Mouse (Mus musculus) liver, embryonic 12.5 days (tissue): Measurements from ENCODE around the gene Itfg1. TPM values are rescaled to one million over a fixed set of nuclear protein-coding genes. Genes with fewer than 3 reads are reported as not detected.
A peak's percentile ranks its signal among the peaks of the same experiment; 100 is the strongest.
"Not testable (repeated sequence)": the region's sequence is repeated elsewhere in the genome, so short reads cannot be mapped to it uniquely, and the experiment has no call there.

Source experiments
- ATAC-seq: fragments of 200-750 bp; cut with Nextera tagmentation; 2 replicates; pipeline ENCODE4 v1.8.0; 2017; ENCODE audit warnings: moderate number of reproducible peaks, mild to moderate bottlenecking, moderate library complexity
- H3K27ac ChIP-seq: fragments of 300-500 bp; sonication (generic); 2 replicates; pipeline ENCODE4 v1.5.1; 2016; ENCODE audit warnings: mild to moderate bottlenecking
- H3K27me3 ChIP-seq: fragments of 300-500 bp; sonication (generic); replicated peaks from 2 replicates; pipeline ENCODE4 v1.6.1; 2016; ENCODE audit warnings: mild to moderate bottlenecking, moderate library complexity
- H3K36me3 ChIP-seq: fragments of 300-500 bp; sonication (generic); 2 replicates; pipeline ENCODE4 v1.6.1; 2016; ENCODE audit warnings: mild to moderate bottlenecking, moderate library complexity
- H3K4me1 ChIP-seq: fragments of 300-500 bp; sonication (generic); 2 replicates; pipeline ENCODE4 v1.6.1; 2016
- H3K4me2 ChIP-seq: fragments of 300-500 bp; sonication (generic); 2 replicates; pipeline ENCODE4 v1.6.1; 2016; ENCODE audit warnings: mild to moderate bottlenecking, moderate library complexity
- H3K4me3 ChIP-seq: fragments of 300-500 bp; sonication (generic); 2 replicates; pipeline ENCODE4 v1.5.1; 2016; ENCODE audit warnings: mild to moderate bottlenecking, moderate library complexity
- H3K9ac ChIP-seq: fragments of 300-500 bp; sonication (generic); 2 replicates; pipeline ENCODE4 v1.6.1; 2016; ENCODE audit warnings: mild to moderate bottlenecking, moderate library complexity
- H3K9me3 ChIP-seq: fragments of 300-500 bp; sonication (generic); replicated peaks from 2 replicates; pipeline ENCODE4 v1.6.1; 2016; ENCODE audit warnings: mild to moderate bottlenecking, moderate library complexity
- WGBS: fragments of 180-500 bp; shearing (Covaris S2); methylation state at CpG from one replicate; pipeline ENCODE4 v1.1.7; 2016; ENCODE audit not compliant: insufficient replicate concordance; 5-methylcytosine and 5-hydroxymethylcytosine counted together
- polyA plus RNA-seq: library from polyadenylated mRNA; unstranded; fragments of >200 nt; fragmentation: Nextera tagmentation; extraction: Ambion mirVana; gene quantifications from 2 replicates; pipeline ENCODE4 v1.2.1, GENCODE M21; 2016

Gene Itfg1
- polyA plus RNA-seq = 32.3 and 34.1 TPM in 2 replicates

DNA sequence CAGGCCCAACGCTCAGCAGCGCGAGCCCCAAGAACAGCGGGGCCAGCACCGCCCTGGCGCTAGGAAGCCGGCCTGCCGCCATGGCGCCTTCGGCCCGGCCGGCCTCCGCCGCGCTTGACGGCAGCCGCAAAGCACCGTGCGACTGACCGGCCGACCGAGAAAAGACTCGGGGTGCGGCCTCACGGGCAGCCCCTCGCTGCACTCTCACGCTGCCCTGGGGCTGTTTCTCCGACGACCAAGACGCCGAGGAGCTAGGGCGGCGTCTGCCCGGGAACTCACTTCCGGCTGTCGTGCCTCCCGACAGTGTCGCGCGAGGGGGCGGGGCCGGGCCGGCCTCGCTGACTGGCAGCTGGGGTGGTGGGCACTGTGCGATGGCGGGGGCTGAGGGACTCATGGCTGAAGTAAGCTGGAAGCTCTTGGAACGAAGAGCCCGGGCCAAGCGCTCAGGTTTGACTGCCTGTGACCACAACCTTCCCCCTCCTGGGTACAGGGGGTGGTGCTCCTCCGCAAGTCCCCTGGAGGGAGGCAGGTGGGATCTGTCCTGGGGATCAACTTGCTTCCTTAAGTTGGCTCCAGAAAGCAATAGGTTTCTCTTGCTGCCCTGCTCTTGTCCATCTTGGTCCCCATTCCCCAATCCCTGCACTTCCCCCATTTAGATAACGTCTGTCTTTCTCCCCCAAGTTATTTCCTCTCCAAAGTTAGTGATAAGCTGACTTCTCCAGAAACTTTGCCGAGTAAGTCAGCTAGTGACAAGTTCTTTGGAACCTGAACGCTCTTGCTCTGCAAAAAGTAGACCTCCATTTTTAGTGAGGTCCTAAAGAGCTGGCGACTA lies at the start of gene Itfg1, which contains the start of gene Phkb:
Gene Itfg1 (minus strand): TSS at position 265 of the 832 bp plus-strand sequence.
Gene Phkb (plus strand): TSS at position 303 of the 832 bp plus-strand sequence.
- Histone ChIP-seq H3K4me3 (peak within 1 kb of the TSS; percentile 86), H3K27ac (peak within 1 kb of the TSS; percentile 97), H3K9ac (peak within 1 kb of the TSS; percentile 92), H3K4me2 (peak within 1 kb of the TSS; percentile 84), H3K36me3 (peaks cover 11% of the 10 kb centered on the region), H3K27me3 (no peaks in the 10 kb centered on the region), H3K9me3 (no peaks in the 10 kb centered on the region), H3K4me1 (peaks cover 22% of the 10 kb centered on the region)
- peak; percentile 90 for ATAC-seq
- WGBS = under 1% methylated on average over 44 of the region's 54 CpGs

DNA sequence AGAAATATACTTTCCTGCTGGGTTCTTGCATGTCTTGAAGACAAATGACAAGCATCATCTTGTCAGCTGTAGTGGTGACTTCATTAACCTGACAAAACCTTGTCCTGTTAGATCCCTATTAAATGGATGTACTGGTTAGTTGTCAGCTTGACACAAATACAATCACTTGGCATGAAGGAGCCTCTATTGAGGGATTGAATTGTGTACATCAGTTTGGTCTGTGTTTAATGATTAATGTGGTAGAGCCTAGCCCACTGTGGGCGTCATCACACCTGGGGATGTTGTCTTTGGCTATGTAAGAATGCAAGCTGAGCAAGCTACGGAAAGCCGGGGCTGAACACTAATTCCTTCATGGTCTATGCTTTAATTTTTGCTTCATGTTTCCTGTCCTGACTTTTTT lies 44.1 kb upstream of the Itfg1 start:
- Histone ChIP-seq H3K9me3 (no peaks in the 10 kb centered on the region), H3K4me2 (no peak overlapping the region), H3K27me3 (no peaks in the 10 kb centered on the region), H3K36me3 (peaks cover 32% of the 10 kb centered on the region), H3K9ac (no peak overlapping the region), H3K4me3 (no peak overlapping the region), H3K27ac (no peak overlapping the region), H3K4me1 (peaks cover 3% of the 10 kb centered on the region; the same call in 1 of the 2 replicates)
- no peak for ATAC-seq
- WGBS = 80% methylated on average over 3 of the region's 3 CpGs

DNA sequence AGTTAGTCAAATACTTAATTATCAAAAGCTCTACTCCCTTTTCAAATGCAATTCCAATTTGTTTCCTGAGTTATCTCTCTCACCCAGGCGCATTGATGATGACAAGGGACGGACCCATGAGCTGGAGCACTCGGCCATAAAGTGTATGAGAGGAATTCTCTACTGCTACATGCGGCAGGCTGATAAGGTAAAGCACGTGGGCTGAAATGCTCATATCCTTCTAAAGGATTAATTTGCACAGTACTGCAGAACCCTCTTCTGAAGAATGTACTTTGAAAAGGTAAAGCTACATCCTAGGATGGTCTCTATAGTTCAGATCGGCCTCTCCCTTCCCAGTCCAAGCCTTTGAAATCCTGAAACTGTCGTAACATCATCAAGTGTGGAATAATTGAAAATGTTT lies 38.9 kb upstream of the Itfg1 start:
- Histone ChIP-seq H3K9me3 (no peaks in the 10 kb centered on the region), H3K9ac (no peak overlapping the region), H3K4me1 (peaks cover 8% of the 10 kb centered on the region; the same call in 1 of the 2 replicates), H3K36me3 (peaks cover 26% of the 10 kb centered on the region), H3K4me3 (no peak overlapping the region), H3K27ac (0 out of 2 replicates have a peak overlapping the region, but pooled peaks have one; percentile 24), H3K4me2 (peak overlapping the region; percentile 11; the same call in 1 of the 2 replicates), H3K27me3 (no peaks in the 10 kb centered on the region)
- ATAC-seq = peak; percentile 95
- WGBS = 54% methylated on average over 7 of the region's 7 CpGs

DNA sequence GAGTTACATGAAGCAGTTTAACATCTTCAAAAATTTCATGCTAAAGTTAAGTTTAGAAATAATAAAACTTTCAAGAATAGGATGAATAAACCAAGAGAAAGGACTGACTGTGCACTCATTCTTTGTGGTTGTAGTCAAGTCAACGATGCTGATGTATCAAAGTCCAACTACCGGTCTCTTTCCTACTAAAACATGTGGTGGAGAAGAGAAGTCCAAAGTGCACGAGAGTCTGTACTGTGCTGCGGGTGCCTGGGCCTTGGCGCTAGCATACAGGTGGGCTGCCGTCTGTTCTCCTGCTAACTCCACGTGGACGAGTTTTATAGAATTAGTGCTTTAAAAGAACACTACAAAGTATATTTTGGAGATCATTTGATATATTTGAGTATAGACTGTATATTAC lies 37.3 kb upstream of the Itfg1 start:
- no peaks in the 10 kb centered on the region for H3K9me3 ChIP-seq
- peaks cover 8% of the 10 kb centered on the region; the same call in 1 of the 2 replicates for H3K4me1 ChIP-seq
- no peak for ATAC-seq
- peaks cover 22% of the 10 kb centered on the region for H3K36me3 ChIP-seq
- no peaks in the 10 kb centered on the region for H3K27me3 ChIP-seq
- 86% methylated on average over 8 of the region's 8 CpGs for WGBS
- no peak overlapping the region for H3K27ac ChIP-seq
- no peak overlapping the region for H3K9ac ChIP-seq
- no peak overlapping the region for H3K4me3 ChIP-seq
- no peak overlapping the region for H3K4me2 ChIP-seq

DNA sequence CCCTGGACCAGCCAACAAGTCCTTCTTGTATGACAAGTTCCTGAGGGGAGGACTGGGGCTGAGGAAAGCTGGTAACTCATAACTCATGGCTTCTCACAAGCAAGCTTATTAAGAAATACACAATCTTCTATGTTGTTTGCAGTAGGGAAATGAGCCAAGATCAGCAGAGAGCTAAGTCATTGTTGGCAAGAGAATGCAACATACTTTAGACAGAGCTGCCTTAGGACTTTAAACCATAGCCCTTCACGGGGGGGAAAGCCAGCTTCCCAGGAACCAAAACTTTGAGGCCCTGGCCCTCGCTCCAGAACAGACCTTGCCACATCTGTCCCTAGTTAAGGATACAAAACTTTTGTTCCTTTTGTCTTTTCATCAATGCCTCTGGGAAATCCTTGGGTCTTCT lies 30.9 kb upstream of the Itfg1 start:
- Histone ChIP-seq H3K9ac (no peak overlapping the region), H3K4me2 (no peak overlapping the region), H3K27me3 (no peaks in the 10 kb centered on the region), H3K36me3 (no peaks in the 10 kb centered on the region), H3K4me1 (no peaks in the 10 kb centered on the region), H3K27ac (no peak overlapping the region), H3K4me3 (no peak overlapping the region), H3K9me3 (no peaks in the 10 kb centered on the region)
- WGBS = 64% methylated on average over 2 of the region's 2 CpGs
- no peak for ATAC-seq

DNA sequence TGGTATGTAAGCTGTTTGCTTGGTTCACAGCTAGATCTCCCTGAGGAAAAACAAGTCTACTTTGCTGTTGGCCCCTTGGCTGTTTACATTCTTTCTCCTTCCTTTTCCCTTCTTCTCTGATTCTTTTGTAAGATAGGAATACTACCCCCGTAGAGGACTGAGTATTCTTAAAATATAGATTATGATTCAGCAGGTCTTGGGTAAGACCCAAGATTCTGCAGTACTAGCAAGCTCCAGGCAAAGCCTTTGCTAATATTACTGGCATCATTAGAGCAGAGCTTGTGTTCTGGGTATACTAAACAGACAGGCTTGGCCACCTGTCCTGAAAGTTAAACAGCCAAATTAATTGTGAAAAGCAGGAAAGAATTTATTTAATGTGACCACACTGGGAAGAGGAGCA lies 21.7 kb upstream of the Itfg1 start:
- 28% methylated on average over 1 of the region's 1 CpGs for WGBS
- ATAC-seq = no peak
- Histone ChIP-seq H3K27ac (no peak overlapping the region), H3K9ac (no peak overlapping the region), H3K4me2 (no peak overlapping the region), H3K36me3 (no peaks in the 10 kb centered on the region), H3K9me3 (no peaks in the 10 kb centered on the region), H3K4me1 (peaks cover 3% of the 10 kb centered on the region), H3K4me3 (no peak overlapping the region), H3K27me3 (no peaks in the 10 kb centered on the region)

DNA sequence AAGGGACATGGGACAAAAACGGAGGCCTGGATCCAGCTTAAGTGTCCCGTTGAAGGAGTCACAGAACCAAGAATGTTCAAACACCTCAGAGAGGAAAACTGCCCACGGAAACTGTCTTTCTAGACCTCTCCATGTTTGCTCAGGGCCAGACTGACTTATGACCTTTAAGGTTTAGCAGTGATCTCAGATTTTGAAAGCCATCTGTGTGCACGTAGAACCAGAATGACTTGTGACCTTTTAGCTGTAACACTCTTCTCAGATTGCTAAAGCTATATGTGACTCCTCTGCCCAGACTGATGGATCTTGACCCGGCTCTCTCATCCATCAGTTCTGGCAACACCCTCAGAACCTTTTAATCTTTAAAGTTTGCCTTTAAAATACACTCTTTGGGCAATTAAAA lies 19.9 kb upstream of the Itfg1 start:
- no peak for ATAC-seq
- 79% methylated on average over 5 of the region's 5 CpGs for WGBS
- Histone ChIP-seq H3K27me3 (no peaks in the 10 kb centered on the region), H3K9me3 (no peaks in the 10 kb centered on the region), H3K4me1 (peaks cover 7% of the 10 kb centered on the region), H3K27ac (no peak overlapping the region), H3K9ac (no peak overlapping the region), H3K4me2 (no peak overlapping the region), H3K36me3 (no peaks in the 10 kb centered on the region), H3K4me3 (no peak overlapping the region)

DNA sequence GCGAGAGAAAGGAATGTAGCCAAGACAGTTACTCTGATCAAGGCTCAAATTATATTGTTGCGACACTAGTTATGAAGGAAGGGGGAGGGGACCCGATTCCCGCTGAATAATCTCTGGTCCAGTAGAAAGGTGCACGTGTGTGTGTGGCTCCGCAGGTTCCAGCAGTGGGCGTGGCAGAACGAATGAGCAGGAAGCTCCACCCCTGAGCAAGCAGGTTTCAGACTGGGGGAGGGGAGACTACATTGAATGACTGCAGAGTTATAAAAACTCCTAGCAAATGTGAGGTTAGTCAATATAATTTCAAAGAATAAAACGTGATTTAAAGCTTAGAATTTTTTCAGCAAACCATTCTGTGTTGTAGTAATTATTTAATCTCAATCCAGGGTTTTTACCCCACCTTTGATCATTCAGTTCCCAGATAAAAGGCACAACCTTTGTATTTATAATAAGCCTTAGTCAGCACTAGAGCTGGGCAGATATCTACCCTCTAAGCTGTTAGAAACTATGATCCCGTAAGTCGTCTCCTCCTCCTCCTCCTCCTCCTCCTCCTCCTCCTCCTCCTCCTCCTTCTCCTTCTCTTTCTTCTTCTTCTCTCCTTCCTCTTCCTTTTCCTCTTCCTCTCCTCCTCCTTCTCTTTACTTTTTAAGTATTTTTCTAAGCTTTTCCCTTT lies 16.6 kb upstream of the Itfg1 start:
- peaks cover 18% of the 10 kb centered on the region for H3K36me3 ChIP-seq
- WGBS = 32% methylated on average over 11 of the region's 11 CpGs
- H3K4me3 ChIP-seq, H3K27ac ChIP-seq, H3K9me3 ChIP-seq, H3K9ac ChIP-seq, H3K27me3 ChIP-seq: not testable (repeated sequence)
- H3K4me2 ChIP-seq = peak overlapping the region; percentile 31
- 0 out of 2 replicates have a peak, but pooled peaks have one; percentile 51 for ATAC-seq
- peaks cover 20% of the 10 kb centered on the region for H3K4me1 ChIP-seq

DNA sequence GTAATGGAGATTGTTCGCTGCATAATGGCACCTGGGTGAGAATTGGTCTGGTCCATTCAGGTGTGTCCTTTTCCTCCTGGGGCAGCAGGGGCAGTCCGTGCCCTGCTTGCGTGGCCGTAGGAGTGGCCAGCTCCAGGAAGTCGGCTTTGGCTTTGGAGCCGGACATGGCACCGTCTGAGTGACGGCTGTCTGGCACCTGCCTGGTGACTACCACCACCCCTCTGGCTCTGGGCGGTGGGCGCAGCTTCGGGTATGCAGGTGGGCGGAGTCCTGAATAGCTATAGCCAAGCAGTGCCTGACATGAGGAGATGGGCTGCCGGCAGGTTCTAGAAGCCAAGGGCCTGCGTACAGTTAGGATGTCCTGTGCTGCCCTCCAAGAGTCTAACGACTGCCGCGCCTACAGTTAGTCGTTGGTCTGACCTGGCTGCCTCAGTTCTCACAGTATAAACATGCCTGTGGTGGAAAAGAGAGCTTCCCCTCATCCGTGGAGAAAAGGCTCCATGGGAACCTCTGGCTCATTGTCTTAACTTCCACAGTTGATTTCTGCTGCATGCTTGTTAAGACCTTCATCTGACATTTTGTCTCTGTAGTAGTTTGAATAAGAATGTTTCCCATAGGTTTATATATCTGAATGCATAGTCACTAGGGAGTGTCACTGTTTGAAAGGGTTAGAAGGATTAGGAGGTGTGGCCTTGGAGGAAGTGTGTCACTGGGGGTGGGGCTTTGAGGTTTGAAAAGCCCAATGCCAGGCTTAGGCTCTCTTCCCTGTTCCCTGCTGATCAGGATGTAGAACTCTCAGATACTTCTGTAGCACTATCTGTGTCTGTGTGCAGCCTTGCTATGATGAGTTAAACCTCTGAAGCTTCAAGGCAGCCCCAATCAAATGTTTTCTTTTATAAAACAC lies 13.8 kb upstream of the Itfg1 start:
- WGBS = 85% methylated on average over 19 of the region's 19 CpGs
- peak; percentile 68; the same call in 1 of the 2 replicates for ATAC-seq

DNA sequence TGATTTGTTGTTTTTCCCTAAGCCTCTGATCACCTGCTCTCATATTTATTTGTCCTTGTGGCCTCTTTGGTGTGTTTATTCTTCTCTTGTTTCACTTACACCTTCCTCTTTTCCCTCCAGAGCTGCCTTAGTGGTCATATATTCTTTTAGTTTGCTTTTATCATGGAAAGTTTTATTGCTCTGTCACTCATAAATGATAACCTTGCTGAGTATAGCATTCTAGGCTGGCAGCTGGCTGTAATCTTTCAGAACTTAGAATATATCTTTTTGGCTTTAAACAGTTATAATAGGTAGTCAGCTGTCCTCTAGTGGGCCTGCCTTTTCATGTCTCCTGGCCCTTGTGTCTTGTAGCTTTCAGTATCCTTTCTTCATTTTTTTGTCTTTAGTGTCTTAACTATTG lies 5.2 kb upstream of the Itfg1 start:
- H3K4me1 ChIP-seq = peaks cover 10% of the 10 kb centered on the region
- no peak overlapping the region for H3K9ac ChIP-seq
- no peak overlapping the region for H3K4me2 ChIP-seq
- no peak overlapping the region for H3K4me3 ChIP-seq
- H3K27me3 ChIP-seq = no peaks in the 10 kb centered on the region
- ATAC-seq = no peak
- H3K27ac ChIP-seq = no peak overlapping the region
- no peaks in the 10 kb centered on the region for H3K9me3 ChIP-seq
- peaks cover 5% of the 10 kb centered on the region; the same call in 1 of the 2 replicates for H3K36me3 ChIP-seq

More for the DNA sequence above, 13.8 kb upstream of the Itfg1 start:
- Histone ChIP-seq H3K36me3 (peaks cover 18% of the 10 kb centered on the region), H3K4me3 (no peak overlapping the region), H3K27me3 (no peaks in the 10 kb centered on the region), H3K9ac (no peak overlapping the region), H3K4me2 (no peak overlapping the region), H3K27ac (no peak overlapping the region), H3K9me3 (no peaks in the 10 kb centered on the region), H3K4me1 (peaks cover 20% of the 10 kb centered on the region)

DNA sequence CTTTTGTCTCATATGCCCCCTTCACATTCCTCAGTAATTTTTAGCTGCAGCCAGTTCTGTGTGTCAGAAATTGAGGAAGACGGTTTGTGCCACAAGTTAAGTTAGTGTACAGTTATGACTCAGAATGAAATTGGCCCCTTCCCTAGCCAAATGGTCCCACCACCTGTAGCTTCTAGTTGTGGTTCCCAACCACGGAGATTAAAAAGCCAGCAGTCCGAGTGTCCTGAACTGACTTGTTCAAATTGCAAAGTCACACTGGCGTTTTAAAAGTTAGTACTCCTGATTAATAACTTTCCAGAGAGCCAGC lies 721 bp upstream of the Itfg1 start:
- Histone ChIP-seq H3K9me3 (no peaks in the 10 kb centered on the region), H3K4me3 (peak overlapping the region; percentile 86), H3K36me3 (peaks cover 10% of the 10 kb centered on the region), H3K27me3 (no peaks in the 10 kb centered on the region), H3K4me2 (peak overlapping the region; percentile 84), H3K9ac (peak overlapping the region; percentile 92), H3K27ac (peak overlapping the region; percentile 97), H3K4me1 (peaks cover 22% of the 10 kb centered on the region)
- ATAC-seq = no peak
- 3% methylated on average over 4 of the region's 4 CpGs for WGBS
